Mouse (Mus musculus): ENCODE results near the gene Adarb2.

GRCm38 (mm10) chr13:8742792-8743191 lies 540.1 kb downstream of the Adarb2 start:
- TF ChIP-seq POLR2A (IDR thresholded peaks at IDR 0.05; ENCODE audit: control insufficient read depth in 1 of 2, insufficient read depth in 1 of 2, low read depth in 1 of 2, low read length in 2 of 2, poor library complexity in 1 of 2) (no peak), CTCF (IDR thresholded peaks at IDR 0.05 in 2 of 3, conservative IDR thresholded peaks at IDR 0.05 in 1 of 3; ENCODE audit: control insufficient read depth in 1 of 3, insufficient read depth in 1 of 3, low read depth in 2 of 3, low read length in 3 of 3, poor library complexity in 1 of 3, severe bottlenecking in 1 of 3) (no peak), RCOR1 (IDR thresholded peaks at IDR 0.05; ENCODE audit: low read depth, low read length) (no peak), MEF2A (IDR thresholded peaks at IDR 0.05; ENCODE audit: extremely low read depth, insufficient replicate concordance, low read depth, low read length, poor library complexity, severe bottlenecking) (no peak), EP300 (IDR thresholded peaks at IDR 0.05; ENCODE audit: low read depth in 1 of 2, low read length in 2 of 2) (no peak), MAX (IDR thresholded peaks at IDR 0.05; ENCODE audit: low read length) (no peak), TAL1 (IDR thresholded peaks at IDR 0.05; ENCODE audit: low read length) (no peak), USF2 (IDR thresholded peaks at IDR 0.05; ENCODE audit: borderline replicate concordance in 1 of 2, insufficient read depth in 1 of 2, low read depth in 1 of 2, low read length in 2 of 2) (no peak), GATA1 (IDR thresholded peaks at IDR 0.05; ENCODE audit: low read depth, low read length) (no peak), KAT2A (conservative IDR thresholded peaks at IDR 0.05; ENCODE audit: low read depth, low read length) (no peak)
